Mouse (Mus musculus) lung, postnatal 10 days (tissue): ENCODE data around the gene Ndufb4.
"Not testable (repeated sequence)": the region's sequence is repeated elsewhere in the genome, so short reads cannot be mapped to it uniquely, and the experiment has no call there.

Source experiments
- DNase-seq: peaks from one replicate; pipeline ENCODE4 v3.0.0; 2021

Gene Ndufb4

GRCm38 (mm10) chr16:37676677-37677072 is 22.4 kb upstream of the Ndufb4 start:
- no peak for DNase-seq

- no peak for DNase-seq
Observed at GRCm38 (mm10) chr16:37676024-37676676, 21.9 kb upstream of the Ndufb4 start.

DNA sequence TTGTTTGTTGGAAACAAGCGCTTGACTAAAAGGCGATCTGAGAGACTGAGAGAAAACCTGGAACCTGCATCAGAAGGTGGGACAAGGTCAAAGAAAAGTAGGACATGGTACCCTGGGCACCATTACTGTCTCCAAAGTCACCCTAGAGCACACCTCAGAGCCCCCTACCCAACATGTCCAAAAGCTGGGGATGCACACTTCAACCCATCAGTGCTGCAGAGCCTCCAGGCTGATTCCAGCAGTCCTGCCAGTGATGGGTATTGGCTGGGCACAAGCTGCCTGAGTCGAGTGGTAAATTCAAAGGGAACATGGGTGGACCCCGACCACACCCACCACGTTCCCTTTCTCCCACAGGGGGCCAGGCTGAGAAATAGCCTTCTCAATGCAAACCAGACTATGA is 21.1 kb upstream of the Ndufb4 start:
- no peak for DNase-seq

DNA sequence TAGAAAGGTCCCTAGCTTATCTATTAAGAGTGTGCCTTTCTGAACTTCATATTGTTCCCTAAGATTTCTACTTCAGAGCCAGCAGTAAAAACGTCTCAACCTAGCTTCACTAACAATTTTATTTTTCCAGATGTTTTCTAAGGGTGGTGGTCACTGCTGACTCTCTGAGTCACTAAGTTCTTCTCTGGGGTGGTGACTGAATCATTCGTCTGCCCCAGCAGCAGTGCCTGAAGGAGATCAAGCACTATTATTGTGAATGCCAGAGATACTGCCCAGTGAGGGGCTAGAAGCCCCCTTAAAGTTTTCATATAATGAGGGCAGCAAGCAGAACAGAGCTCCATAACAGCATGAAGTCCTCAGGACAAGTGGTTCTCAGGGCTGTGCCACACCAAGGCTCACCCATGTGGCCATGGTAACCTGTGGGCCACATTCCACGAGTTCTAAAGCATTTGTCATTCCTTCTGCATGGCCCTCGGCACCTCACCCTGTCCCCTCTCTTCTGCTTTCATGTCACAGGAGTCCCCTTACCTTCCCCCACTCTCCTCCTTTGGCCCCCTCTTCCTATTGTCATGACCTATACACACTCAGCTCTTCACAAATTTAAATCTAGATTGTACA is 16.5 kb upstream of the Ndufb4 start:
- no peak for DNase-seq

- DNase-seq = no peak
Observed at GRCm38 (mm10) chr16:37665394-37665935, 11.2 kb upstream of the Ndufb4 start.

DNA sequence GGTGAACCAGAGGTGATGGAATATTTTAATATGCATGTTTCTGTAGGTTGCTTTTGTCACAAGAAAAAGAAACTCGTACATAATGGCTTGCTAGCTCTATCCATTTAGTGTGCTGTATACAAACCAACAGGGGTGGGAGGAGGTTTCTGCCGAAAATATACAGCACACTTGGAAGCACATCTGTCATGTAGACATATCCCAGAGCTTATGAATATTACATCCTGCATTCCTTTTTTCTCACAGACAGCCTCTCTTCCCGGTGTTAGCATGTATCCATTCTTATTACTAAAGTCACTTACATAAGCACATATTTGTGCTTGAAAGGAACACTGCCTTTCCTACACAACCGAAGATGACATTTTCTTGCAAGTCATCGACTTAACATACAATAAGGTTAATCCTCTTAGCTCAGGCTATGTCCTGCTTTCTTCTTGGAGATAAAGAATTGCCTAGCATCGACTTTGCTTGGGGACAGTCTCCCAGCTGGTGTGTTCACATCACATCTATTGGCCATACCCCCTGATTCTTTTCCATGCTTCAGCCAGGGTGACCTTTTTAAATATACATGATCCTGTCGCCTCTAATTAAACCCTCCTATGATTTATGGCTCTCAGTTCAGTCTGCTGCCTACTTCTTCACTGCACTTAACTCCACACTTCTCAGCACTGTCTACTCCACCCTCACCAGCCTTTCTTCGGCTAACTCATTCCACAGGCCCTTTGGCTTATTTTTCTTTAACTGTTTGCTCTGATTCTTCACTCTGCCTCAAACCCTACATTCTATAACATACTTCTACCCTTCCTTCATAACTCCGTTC is 9.6 kb upstream of the Ndufb4 start:
- no peak for DNase-seq

DNA sequence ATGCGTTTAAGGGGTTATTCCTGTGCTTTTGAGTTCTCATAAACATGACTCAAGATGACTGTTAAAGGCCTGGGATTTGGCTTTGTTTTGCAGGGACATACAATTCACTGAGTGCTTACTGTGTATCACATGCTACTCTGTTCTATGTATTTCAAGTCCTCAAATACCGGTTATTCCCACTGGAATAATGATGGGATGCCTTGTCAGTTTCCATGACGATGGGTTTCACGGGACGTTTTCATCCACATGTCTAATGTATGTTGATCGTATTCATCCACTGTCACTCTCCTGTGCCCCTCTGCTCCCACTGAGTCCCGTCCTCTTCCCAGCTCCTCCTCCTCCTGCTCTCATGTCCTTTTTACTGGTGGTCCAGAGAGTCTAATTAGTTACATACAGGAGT is 2.5 kb upstream of the Ndufb4 start:
- DNase-seq = no peak

GRCm38 (mm10) chr16:37655756-37656347 is 1.6 kb upstream of the Ndufb4 start:
- DNase-seq = no peak

GRCm38 (mm10) chr16:37654831-37655455 is 690 bp upstream of the Ndufb4 start:
- DNase-seq = no peak

DNA sequence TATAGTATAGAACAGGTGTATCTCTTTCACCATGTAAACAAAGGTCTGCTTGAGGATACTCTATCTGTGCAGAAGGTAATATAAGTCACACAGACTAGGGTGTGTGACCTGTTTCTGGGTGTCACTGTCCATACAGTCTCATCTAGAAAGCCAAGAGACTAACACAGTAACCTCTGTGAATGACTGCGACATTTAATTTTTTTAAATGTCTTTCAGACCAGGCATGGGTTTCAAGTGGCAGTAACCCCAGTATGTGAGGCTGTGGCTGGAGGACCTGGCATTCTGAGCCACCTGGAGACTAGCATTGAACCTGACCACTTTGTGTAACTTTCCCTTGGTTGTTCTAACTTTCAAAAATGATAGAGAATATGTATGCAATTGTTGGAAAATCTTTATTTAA is 1.2 kb downstream of the Ndufb4 start:
- DNase-seq = no peak

- DNase-seq = no peak
Observed at GRCm38 (mm10) chr16:37652654-37653053, 1.6 kb downstream of the Ndufb4 start.

DNA sequence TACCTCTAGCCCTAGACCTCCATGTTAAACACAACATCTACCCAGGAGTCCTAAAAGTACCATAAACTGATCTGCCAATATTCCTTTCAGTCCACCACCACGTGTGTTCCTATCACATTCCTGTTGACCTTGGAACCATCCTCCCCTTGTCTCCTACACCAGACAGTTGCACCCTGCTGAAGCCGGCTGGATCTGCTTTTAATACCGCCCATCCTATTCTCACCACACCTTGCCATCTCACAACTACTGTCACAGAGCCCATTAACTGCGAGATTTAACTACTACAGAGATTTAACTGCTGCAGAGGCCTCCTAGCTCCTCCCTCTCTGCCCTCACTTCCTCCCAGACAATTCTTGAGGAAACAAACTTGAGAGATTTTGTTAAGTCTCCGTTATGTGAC is 2.8 kb downstream of the Ndufb4 start:
- no peak for DNase-seq

GRCm38 (mm10) chr16:37649068-37649467 is 5.2 kb downstream of the Ndufb4 start:
- no peak for DNase-seq

DNA sequence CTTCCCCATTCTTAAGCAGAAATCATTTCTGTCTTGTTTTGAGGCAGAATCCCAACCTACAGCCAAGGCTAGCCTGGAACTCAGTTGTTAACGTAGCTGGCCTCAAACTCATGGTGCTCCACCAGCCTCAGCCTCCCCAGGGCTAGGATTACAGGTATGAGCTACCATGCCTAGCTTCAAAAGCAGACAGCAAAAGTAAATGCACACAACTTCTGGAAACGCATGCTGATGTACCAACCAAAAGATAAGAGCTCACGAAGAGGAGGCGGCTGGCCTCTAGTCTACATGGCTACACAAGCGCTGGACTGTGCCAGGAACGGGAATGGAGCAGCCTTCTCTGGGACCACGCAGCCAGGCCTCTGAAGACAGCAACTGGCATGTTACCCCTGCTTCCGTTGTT is 6.3 kb downstream of the Ndufb4 start:
- DNase-seq = no peak

DNA sequence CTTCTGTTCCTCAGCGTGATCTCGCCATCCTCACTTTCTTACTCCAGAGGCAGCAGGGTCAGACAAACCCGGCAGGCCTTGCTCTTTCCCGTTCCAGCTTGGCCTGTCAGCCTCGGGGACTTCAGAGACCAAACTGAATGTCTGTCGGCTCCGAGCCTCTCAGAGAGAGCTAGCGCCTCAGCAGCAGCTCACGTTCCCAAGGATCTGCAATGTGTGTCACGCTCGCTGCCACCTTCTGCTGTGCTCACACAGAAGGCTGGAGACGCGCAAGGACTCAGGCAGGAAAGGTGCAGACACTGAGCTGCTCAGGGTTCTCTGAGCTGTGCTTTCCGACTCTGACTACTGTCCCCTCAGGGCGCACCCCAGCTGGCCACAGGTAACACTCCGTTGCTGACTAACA is 7.2 kb downstream of the Ndufb4 start:
- no peak for DNase-seq

- no peak for DNase-seq
Observed at GRCm38 (mm10) chr16:37645799-37646198, 8.5 kb downstream of the Ndufb4 start.

- DNase-seq = no peak
Observed at GRCm38 (mm10) chr16:37645211-37645610, 9.0 kb downstream of the Ndufb4 start.

DNA sequence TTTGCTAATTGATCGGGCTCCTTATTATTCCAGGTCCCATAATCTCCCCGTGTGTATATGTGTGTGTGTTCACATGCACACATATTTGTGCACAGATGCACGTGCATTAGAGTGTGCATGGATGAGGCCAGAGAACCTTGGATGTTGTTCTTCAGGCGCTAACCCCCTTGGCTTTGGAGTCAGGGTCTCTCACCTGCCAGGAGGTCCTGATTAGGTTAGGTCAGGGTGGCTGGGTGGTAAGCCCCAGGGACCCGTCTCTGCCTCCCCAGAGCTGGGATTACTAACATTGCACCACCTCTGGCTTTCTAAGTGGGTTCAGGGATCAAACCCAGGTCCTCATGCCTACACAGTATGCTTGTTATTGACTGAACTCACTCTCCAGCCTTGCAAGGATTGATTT is 9.8 kb downstream of the Ndufb4 start:
- no peak for DNase-seq

- DNase-seq = not testable (repeated sequence)
Observed at GRCm38 (mm10) chr16:37640522-37640921, 13.7 kb downstream of the Ndufb4 start.

DNA sequence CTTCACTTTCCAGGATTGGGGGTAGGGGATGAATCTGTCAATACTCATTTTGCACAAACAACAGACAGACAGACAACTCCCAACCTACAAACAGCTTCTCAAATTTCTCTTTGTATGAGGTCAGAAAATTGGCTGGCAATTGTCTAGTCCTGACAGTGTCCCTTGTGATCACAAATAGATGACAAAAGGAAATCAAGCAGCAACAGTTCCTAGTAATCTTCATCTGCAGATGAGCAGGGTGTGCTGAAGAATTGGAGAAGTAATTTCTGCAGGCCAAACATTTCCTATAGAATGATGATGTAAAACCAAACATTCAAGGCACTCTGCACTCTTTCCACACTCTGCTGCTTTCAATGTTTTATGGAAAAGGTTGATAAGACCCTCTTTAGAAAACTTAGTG is 16.5 kb downstream of the Ndufb4 start:
- no peak for DNase-seq

DNA sequence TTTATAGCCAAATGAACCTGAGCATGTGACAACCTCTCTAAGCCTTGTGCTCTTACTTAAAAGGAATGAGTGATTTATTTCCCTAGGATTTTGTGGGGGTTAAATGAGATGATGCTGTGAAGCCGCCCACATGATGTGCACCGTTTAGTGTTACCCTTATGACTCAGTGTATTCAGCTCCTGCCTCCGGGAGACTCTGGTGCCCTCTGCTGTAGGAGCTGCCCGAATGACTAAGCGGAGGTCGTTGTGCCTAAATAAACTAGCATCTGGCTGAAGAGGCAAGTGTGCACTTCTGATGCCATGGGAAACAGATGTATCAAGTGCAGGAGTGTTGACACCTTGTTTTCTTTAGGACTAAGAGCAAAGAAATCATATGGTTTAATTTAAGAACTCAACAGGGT is 18.1 kb downstream of the Ndufb4 start:
- DNase-seq = no peak

DNA sequence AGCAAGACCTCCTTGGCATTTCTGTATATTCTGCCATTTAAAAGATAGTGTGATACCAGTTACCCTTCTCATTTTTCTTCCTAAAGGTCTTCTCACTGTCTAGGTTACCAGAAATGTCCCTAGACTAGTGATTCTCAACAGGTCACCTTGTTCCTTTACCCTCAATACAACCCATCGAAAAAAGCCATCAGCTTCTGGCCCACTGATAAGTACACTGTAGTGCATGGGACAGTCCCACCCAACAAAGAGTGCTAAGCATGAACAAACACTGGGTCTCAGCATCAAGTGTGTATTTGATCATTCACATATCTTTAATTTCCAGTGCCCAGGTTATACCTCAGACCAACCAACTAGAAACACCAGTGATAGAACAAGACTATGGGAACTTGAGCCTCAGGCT is 19.2 kb downstream of the Ndufb4 start:
- DNase-seq = no peak

DNA sequence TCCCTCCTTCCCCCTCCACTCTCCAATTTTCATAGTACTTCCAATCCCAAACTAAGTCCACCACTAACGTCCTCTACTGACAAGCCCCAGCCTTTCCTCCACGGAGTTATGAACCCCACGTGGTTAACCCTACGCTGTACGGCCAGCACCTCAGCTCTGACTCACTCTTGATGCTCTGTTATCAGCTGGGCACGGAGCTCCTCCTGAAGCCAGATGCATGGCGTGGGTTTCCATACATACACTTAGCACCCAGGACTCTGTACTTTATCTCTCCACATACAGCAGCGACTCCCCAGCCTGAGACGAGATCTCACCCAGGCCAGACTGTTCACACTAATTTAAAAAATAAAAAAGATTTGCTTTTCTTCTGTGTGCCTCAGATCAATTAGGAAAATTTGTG is 19.7 kb downstream of the Ndufb4 start:
- no peak for DNase-seq
